Mouse (Mus musculus): ENCODE data around the gene Taf8.
A peak's percentile ranks its signal among the peaks of the same experiment; 100 is the strongest.

Gene Taf8

DNA sequence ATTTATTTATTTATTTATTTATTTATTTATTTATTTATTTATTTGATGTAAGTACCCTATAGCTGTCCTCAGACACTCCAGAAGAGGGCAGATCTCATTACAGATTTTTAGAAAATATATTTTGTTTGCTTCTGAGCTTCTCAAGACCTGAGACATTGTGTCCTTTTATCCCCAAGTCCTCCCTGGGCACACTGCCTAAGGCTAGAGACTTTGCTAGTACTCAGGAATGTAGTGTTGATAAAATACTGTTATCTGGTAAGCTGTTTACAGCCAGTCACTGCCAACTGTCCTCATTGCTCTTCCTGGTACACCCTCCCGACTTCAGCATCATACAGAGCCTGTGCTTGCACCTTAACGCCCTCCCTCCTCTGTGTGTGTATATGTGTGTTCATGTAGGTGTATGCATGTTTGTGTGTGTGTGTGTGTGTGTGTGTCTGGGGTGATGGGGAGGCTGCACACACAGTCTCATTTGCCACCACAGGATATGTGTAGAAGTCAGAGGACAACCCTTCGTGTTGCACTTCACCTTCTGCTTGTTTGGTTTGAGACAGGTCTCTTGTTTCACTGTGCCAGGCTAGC lies 42.7 kb downstream of the Taf8 start:
- no peak for DNase-seq (ENCODE audit: low spot score in 2 of 2)

DNA sequence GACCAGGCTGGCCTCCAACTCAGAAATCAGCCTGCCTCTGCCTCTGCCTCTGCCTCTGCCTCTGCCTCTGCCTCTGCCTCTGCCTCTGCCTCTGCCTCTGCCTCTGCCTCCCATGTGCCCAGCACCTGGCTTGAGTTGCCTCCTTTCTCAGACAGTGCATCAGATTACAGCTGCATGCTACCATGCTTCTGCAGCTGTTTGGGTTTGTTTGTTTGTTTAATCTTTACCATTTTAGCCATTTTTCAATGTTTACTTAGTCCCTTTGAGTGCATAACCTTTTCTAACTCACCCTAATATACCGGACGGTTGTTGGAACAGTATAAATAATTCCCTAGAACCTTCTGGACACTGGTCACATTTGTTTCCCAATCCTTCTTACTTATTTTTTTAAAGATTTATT lies 43.2 kb downstream of the Taf8 start:
- DNase-seq (ENCODE audit: low spot score in 2 of 2): no peak

DNA sequence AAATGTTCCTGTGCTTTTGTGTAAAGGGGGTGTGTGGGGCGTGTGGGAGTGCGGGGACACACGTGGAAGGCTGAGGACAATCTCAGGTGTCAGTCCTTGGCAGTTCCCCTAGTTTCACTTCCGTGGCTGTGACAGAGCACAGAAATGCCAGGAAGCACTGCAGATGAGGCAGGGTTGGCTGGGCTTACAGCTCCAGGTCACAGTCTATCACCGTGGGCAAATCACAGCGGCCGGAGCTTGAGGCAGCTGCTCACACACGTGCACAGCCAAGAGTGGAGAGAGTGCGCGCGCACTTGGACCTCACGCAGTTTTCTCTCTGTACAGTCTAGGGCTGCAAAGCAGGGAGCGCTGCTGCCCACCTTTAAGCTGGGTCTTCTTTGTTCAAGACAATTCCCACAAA lies 43.8 kb downstream of the Taf8 start:
- no peak for DNase-seq (ENCODE audit: low spot score in 2 of 2)

DNA sequence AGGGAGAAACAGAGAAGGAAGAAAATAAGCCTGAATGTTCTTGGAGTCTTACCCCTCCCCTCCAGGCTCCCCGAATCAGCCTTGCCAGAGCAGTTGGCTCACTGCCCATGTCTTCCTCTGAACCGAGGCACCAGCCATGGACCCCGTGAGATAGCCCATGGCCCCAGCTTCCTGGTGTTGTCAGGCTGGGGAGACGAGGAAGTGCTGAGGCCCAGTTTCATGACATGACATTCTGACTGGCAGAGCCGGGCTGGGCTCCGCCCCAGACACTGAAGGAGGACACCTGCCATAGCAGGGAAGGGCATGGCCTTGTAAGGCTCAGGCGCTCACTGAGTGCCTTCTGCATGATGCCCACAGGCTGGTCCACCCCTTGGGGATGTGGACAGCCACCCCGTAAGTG lies 47.4 kb downstream of the Taf8 start:
- no peak for DNase-seq (ENCODE audit: low spot score in 2 of 2)

DNA sequence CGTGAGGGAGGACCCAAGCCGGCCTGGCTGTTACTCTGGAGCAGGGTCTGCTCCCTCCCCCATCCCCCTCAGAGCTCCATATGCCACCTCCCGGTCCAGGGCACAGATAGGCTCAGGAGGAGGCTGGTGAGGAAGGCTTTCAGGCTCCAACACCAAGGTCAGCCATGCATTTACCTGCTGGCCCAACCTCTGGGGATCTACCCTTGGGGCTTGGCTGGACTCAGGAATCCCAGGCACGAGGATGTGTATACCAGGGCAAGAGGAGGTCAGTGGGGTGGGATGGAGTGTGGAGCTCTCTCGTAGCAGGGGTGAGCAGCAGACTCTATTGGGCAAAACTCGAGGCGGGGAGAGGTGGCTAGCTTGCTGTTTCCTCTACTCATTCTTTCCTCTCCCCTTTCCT lies 49.2 kb downstream of the Taf8 start:
- DNase-seq (ENCODE audit: low spot score in 2 of 2): no peak

DNA sequence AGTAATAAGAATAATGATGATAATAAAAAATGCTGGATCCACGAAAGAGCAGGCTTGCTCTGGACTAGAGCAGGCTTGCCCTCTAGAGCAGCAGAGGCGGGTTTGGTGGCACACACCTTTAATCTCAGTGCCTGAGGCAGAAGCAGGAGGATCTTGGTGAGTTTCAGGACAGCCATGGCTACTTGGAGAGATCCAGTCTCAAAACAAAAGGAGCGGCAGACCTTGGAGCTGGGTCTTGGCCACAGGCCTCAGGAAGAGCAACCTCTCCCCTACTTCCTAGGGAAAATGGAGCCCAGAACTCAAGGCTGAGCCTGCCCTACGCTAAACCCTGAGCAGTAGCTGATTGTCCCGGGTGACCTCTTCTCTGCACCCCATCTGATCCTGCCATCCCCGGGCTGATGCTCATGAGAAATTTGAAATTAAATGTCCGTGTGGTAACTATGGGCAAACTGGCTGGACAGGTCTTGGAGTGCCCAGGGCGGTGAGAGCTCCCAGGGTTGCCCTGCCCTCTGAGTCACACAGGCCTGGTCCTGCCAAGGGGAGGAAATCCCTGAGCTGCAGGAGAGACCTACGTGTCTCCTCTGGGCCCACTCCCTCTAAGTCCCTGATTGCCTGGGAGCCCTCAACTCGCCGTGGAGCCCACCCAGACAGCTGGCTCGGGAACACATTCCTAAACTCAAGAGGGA lies 51.1 kb downstream of the Taf8 start:
- no peak for DNase-seq (ENCODE audit: low spot score in 2 of 2)

DNA sequence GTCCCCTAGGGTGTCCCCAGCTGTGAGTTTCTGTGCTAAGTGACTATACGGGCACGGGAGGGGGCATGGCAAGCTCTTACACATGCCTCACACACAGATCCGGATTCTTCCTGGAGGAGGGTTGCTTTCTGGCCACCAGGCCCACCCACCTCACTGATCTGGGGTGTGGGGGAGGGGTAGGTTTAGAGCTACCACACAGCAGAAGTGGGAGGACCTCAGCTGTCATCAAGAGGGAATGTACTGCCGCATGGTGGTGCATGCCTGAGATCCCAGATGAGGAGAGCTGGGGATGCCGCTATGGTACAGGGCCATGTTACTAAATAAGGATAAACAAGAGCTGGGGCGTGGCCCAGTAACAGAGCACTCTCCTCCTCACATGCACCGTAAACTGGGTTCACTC lies 51.9 kb downstream of the Taf8 start:
- DNase-seq (ENCODE audit: low spot score in 2 of 2): no peak

DNA sequence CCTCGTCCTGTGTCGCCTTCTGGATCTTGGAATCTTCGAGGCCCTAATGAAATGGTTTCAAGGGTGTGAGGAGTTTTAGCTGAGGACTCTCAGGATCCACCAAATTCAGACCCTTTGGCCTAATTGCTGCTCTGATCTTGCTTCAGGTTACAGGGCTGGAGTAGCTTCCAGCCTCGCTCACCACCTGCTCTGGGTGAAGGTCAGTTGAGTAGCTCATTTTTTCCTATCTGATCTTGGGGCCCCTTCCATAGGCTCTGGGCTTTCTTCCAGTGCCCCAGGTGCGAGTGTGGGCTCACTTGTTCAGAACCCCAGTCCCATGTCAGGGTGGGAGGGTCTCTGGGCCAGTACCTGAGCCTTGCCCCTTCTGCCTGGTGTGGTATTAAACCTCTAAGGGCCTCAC lies 52.7 kb downstream of the Taf8 start:
- no peak for DNase-seq (ENCODE audit: low spot score in 2 of 2)

DNA sequence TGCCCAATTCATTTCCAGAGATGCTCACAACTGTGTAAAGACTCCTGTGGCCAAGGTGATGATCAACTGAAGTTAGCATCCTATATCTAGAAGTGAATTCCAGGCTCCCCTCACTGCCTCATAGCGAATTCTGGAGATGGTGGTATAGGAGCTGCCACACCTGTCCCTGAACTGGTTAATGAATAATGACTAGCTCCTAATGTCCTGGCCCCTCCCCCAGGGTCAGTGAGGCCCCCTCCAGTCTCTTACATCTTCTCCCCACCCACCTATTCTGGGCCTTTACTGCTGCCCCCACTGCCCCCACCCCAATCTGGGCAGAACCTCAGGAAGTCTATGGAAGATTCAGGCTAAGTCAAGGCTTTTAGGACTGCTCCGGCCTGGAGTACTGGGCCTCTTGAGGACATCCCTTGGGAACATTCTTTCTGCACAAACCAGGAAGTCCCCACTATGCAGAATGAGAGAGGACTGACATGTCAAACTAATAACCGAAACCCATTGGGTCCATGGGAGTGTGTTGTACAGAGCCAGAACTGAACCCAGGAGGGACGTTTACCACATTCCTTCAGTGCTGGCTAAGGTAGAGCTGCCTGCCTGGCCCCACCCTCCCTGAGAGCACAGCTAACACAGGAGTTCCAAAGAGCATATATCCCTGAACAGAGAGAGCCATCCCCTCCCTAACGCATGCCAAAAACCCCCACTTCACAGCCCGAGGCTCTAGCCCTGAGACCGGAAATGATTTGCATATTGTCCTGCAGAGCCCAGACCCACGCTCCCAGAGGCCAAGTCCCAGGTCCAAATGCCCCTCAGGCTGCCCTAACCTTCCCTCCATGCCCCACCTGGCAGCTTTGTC lies 53.3 kb downstream of the Taf8 start:
- DNase-seq (ENCODE audit: low spot score in 2 of 2): no peak

DNA sequence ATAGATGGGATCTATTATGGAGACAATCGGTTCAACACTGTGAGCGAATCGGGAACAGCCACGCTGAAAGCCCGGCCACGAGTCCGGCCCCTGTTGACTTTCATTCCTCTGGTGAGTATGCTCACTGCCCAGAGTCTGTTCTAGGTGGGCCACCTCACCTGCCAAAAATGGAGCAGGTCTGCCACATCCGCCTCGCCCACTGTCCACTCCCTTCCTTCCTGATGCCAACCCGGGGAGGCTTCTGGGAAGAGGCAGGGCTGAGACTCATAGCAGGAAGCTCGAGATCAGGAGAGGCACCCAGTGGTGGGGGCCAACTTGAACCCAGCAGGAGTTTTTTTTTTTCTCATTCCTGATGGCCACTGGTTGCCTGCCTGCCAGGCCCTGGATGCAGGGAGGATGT lies 55.5 kb downstream of the Taf8 start:
- DNase-seq (ENCODE audit: low spot score in 2 of 2): no peak

DNA sequence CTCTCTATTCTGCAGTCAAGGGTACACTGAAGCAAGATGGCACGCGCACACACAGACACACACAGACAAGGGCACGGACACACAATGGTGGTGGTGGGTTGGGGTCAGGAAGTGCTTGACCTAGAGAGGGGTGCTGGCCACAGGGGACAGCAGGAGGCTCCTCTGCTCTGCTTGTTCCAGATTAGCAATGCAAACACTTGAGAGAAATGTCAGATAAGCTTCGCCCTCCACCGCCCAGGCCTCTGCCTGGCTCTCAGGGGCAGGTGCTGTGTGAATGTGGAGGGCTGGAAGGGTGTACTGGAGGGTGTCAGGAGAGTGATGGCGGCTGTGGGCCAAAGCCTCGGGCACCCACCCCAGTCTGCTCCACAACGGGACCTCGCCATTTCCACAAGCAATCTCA lies 56.1 kb downstream of the Taf8 start:
- no peak for DNase-seq (ENCODE audit: low spot score in 2 of 2)

DNA sequence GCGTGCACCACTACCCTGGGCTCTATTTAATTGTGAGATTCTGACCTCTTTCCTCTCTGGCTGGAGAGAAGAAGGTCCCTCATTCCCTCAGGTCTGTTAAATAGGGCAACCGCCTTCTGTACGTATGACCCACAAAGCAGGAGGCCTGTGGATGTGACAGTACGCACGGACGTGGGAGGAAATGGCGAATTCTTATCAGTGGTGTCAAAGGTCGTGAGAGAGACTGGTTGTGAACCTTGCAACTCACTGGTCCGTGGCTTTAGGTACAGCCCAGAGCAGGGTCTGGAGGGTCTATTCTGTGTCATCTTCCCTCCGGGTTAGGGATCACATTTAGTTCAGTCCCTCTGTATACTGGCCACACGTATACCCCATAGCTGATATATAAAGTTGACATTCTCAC lies 56.6 kb downstream of the Taf8 start:
- no peak for DNase-seq (ENCODE audit: low spot score in 2 of 2)

DNA sequence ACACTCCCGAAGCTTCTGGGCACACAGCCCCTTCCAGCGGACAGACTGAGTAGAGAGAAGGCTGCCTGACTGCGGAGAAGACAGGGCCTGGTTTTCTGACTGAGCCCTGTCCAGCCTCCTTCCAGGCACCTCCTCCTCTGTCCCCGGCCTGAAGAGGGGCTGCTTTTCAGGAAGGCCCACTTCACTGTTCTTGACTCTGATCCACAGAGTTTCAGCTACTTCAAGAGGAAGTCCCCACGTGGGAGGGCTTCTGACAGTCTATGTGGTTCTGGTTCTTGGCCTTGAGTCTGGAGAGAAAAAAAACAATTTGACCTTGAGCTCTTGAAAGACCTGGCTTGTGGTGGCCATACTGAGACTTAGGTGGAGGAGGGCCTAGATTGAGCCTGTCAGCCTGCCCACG lies 58.0 kb downstream of the Taf8 start:
- DNase-seq (ENCODE audit: low spot score in 2 of 2): no peak

DNA sequence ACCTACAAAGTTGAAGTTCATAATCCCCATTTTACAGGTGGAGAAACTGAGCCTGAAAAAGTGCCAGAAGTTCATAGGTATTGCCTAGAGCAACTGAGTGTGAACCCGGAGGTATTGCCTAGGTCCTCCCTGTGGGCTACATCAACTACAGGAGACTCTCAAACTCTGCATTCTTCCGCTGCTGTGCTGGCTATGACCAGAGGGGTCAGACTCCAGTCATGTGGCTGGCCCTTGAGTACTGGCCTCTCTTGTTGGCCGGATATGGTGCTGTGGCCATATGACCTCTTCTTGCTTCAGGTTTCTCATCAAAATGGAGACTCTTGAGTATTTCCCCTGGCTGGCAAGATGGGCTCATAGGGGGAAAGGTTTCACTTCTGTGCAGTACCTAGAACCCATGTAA lies 59.8 kb downstream of the Taf8 start:
- no peak for DNase-seq (ENCODE audit: low spot score in 2 of 2)

DNA sequence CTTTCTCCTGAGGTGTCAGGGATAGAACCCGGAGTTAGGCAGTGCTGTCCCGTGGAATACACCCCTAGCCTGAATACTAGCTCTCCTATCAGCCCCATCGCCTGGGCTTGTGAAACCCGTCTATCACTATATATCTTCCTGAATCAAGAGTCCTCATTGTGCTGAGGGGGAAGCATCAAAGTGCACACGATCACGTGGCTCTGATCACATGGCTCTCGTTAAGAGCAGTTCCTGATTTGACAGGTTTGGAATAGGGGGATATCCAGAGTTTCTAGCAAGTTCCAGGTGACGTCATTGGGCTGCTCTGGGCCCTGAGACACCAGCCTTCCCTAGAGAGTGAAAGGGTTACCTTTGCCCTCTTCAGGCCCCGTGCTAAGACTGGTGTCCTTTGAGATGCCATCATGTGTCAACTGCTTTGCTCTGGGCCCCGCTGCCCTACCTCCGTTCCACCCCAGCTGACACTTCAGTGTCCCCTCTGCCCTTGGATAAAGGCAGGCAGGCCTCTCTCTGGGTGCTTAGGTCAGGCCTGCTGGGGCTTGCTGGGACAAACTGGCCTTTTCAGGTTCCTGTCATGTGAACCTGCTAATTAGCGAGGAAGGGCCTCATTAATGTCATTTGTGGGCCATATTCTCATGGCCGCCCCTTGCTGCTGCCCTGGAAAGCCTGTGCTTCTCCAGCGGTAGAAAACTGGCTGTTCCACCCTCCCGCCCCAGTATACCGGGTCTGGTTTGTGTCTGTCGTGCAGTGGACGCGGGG lies 60.6 kb downstream of the Taf8 start:
- no peak for DNase-seq (ENCODE audit: low spot score in 2 of 2)

DNA sequence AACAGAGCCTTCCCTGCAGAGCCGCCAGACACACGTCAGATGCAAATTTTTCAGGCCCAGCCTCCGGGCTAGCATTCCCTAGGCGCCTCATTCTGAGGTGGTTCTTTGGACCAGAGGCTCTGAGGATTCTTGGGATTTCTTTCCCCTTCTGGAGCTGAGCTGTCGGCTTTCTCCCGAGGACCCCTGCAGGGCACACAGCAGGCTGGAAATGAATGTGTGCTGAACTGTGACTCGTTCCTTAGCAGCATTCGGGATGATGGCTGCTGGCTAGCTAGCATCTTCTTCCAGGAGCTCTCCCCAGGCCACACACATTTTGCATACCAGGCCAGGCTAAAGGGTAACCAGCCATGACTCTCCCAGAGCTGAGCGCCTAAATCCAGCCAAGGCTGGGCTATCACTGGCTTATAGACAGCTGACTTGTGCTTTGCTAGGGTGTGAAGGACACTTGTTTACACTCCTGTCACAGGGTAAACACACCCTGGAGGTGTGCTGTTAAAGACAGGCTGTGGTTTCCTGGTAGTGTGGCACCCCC lies 61.7 kb downstream of the Taf8 start:
- no peak for DNase-seq (ENCODE audit: low spot score in 2 of 2)

DNA sequence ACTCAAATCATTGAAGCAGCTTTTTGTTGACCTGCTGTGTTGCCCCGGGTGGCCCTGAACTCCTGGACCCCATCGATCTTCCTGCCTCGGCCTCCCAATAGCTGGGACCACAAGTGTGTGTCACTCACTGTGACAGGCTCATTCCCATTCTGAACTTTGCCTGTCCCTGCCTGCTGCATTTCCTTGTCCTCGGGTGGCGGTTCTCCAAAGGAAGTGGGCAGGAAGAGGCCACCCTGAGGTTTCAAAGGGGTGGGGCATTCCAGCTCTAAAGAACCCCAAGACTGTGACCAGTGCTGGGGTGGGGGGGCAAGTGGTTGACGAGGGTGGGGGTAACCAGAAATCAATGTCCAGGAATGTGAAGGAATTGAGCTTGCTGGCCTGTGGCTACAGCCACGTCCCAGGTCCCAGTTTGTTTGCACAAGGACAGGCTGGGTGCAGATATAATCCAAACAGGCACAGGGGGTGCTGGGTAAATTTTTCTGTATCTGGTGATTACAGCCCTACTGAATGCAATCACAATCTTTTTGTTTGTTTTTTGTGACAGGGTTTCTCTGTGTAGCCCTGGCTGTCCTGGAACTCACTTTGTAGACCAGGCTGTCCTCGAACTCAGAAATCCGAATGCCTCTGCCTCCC lies 62.6 kb downstream of the Taf8 start:
- DNase-seq (ENCODE audit: low spot score in 2 of 2): no peak

DNA sequence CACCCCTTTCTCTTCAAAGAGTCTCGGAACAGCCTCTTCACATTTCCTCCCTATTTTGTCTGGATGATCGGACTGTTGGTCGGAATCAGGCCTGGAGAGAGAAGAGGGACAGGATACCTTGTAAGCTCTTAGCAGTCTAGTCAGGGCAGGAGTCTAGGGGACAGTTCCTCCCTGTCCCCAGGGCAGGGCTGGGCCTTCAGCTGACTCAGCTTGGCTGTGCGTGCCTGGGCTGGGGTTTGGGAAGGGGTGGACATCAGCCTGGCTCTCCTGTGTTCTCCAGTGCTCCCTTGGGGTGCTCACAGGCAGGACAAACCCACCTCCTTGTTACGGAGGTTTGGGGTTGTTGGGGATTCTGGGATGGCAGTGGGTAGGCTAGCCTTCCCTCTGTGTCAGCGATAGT lies 63.5 kb downstream of the Taf8 start:
- no peak for DNase-seq (ENCODE audit: low spot score in 2 of 2)

DNA sequence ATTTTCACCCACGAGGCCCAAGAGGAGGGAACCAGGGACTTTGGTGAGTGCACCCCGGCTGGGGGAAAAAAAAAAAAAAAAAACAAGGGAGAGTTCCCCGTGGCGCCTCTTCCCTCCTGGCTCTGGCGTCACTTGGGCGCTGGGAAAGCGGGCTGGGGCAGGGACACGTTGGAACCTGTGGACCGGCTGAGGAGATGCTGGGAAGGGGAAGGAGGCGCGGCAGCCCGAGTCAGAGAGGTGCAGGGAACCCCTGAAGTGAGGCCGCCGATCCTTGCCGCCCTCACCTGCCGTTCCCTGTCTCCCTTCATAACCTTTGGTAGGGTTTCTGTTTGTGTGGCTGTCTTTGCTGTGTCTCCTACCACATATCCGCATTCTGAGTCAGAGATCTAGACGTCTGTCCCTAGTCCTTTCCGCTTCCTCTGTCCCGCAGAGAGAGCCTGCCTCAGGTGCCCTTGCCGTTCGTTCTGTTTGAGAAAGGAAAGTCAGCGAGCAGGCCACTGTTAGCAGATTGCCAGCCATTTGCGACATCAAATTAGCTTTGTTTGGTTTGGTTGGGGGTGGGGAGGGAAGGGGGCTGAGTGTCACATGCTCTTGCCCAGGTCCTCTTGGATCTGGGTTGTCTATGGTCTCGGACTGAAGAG lies 65.1 kb downstream of the Taf8 start, which contains the start of gene 1700001C19Rik:
Gene 1700001C19Rik (minus strand): TSS at position 470 of the 641 bp plus-strand sequence.
- no peak for DNase-seq (ENCODE audit: low spot score in 2 of 2)

DNA sequence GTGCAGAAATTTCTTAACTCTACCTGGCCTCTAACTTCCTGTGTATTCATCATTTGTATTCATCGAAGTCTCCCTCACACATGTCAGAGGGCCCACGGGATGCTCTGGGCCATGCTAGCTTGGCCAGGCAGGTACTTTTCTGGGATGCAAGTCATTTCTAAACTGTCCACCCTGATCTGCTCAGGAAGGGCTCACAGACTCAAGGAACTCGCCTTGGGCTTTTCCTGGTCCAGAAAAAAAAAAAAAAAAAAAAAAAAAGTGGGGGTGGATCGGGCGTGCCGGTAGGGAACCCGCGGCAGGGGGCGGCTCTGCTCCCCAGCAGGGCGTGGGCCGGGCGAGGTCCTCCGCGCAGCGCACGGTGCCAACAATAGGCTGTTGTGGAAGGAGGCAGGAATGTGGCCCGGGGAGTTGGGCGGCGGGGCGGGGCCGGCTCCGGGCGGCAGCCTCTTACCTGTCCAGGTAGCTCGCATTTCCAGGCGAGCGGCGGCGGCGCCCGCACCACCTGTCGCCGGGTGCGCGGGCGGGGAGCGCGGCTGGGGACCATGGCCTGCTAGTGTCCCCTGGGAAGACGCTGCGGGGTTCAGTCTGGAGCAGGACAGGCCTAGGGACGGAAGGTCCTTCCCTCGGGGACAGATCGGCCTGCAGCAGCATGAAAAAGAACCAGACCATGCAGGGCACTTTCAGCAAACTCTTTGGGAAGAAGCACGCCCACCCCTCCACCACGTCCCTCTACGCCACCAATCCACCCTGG lies 65.8 kb downstream of the Taf8 start, which contains the start of gene AI661453:
Gene AI661453 (plus strand): TSS at position 460 of the 751 bp plus-strand sequence.
- peak; percentile 70 to 81 for DNase-seq (ENCODE audit: low spot score in 2 of 2)
